Mouse (Mus musculus): ENCODE data around the gene Cux2. TPM values are rescaled to one million over a fixed set of nuclear protein-coding genes. Genes with fewer than 3 reads are reported as not detected.
A peak's percentile ranks its signal among the peaks of the same experiment; 100 is the strongest.

The Cux2 gene
- total and polyA plus RNA-seq, 3 experiments, result 1.4 to 3.5 TPM; not detected in 1

GRCm38 (mm10) chr5:121998281-121998680 lies 51.6 kb downstream of the Cux2 start:
- Histone ChIP-seq H3K4me1 (ENCODE audit: control insufficient read depth in 1 of 2, insufficient read depth in 2 of 2, low read length in 2 of 2) (peaks cover 0 to 9% of the 10 kb centered on the region in 2 experiments; a peak in 2 of 4 replicates), H3K27me3 (ENCODE audit: control insufficient read depth in 1 of 2, insufficient read depth in 2 of 2, low read length in 2 of 2) (no peaks in the 10 kb centered on the region), H3K4me3 (ENCODE audit: control insufficient read depth in 1 of 2, insufficient read depth in 1 of 2, low read depth in 2 of 2, low read length in 2 of 2) (no peak overlapping the region), H3K79me2 (ENCODE audit: control insufficient read depth, insufficient read depth, low read length, poor library complexity) (no peaks in the 10 kb centered on the region), H3K27ac (ENCODE audit: control insufficient read depth, low read depth, low read length) (no peak overlapping the region), H3K9me3 (replicated peaks; ENCODE audit: insufficient read depth, low read length) (no peaks in the 10 kb centered on the region), H3K9ac (ENCODE audit: control insufficient read depth, low read depth, low read length, poor library complexity, severe bottlenecking) (no peak overlapping the region), H3K36me3 (ENCODE audit: control insufficient read depth in 1 of 2, insufficient read depth in 2 of 2, low read length in 2 of 2) (peaks cover 0 to 2% of the 10 kb centered on the region in 2 experiments; a peak in 1 of 4 replicates)
- no peak for DNase-seq (ENCODE audit: low read depth, low spot score)
- TF ChIP-seq SMC3 (IDR thresholded peaks at IDR 0.05; ENCODE audit: low read depth, low read length) (no peak), MAZ (IDR thresholded peaks at IDR 0.05; ENCODE audit: low read depth, low read length) (no peak), EP300 (IDR thresholded peaks at IDR 0.05; ENCODE audit: low read depth in 1 of 2, low read length in 2 of 2) (no peak), GATA1 (IDR thresholded peaks at IDR 0.05; ENCODE audit: low read depth, low read length) (no peak), TCF12 (IDR thresholded peaks at IDR 0.05; ENCODE audit: low read depth, low read length) (no peak), NELFE (IDR thresholded peaks at IDR 0.05; ENCODE audit: low read depth, low read length) (no peak), TAL1 (IDR thresholded peaks at IDR 0.05; ENCODE audit: low read length) (no peak), CTCF (IDR thresholded peaks at IDR 0.05 in 2 of 3, conservative IDR thresholded peaks at IDR 0.05 in 1 of 3; ENCODE audit: control insufficient read depth in 1 of 3, insufficient read depth in 1 of 3, low read depth in 2 of 3, low read length in 3 of 3, poor library complexity in 1 of 3, severe bottlenecking in 1 of 3) (no peak), MYB (IDR thresholded peaks at IDR 0.05; ENCODE audit: low read depth, low read length) (no peak), RCOR1 (IDR thresholded peaks at IDR 0.05; ENCODE audit: low read depth, low read length) (no peak), MYC (IDR thresholded peaks at IDR 0.05; ENCODE audit: low read depth, low read length) (no peak), ZKSCAN1 (IDR thresholded peaks at IDR 0.05; ENCODE audit: low read depth, low read length) (no peak), CHD2 (IDR thresholded peaks at IDR 0.05; ENCODE audit: low read length) (no peak), UBTF (IDR thresholded peaks at IDR 0.05; ENCODE audit: borderline replicate concordance, insufficient read depth, low read depth, low read length) (no peak), ZMIZ1 (IDR thresholded peaks at IDR 0.05; ENCODE audit: low read depth, low read length) (no peak), JUND (IDR thresholded peaks at IDR 0.05; ENCODE audit: low read depth, low read length) (no peak), MAFK (IDR thresholded peaks at IDR 0.05; ENCODE audit: borderline replicate concordance, low read depth, low read length) (no peak)

- peaks cover 0 to 9% of the 10 kb centered on the region in 2 experiments; a peak in 2 of 4 replicates for H3K4me1 ChIP-seq (ENCODE audit: control insufficient read depth in 1 of 2, insufficient read depth in 2 of 2, low read length in 2 of 2)
- H3K27me3 ChIP-seq (ENCODE audit: control insufficient read depth in 1 of 2, insufficient read depth in 2 of 2, low read length in 2 of 2), result no peaks in the 10 kb centered on the region
- H3K79me2 ChIP-seq (ENCODE audit: control insufficient read depth, insufficient read depth, low read length, poor library complexity), result no peaks in the 10 kb centered on the region
- no peaks in the 10 kb centered on the region for H3K9me3 ChIP-seq (replicated peaks; ENCODE audit: insufficient read depth, low read length)
- DNase-seq (ENCODE audit: low read depth, low spot score), result peak; percentile 58
- no peak overlapping the region for H3K4me3 ChIP-seq (ENCODE audit: control insufficient read depth in 1 of 2, insufficient read depth in 1 of 2, low read depth in 2 of 2, low read length in 2 of 2)
- peaks cover 0 to 2% of the 10 kb centered on the region in 2 experiments; a peak in 1 of 4 replicates for H3K36me3 ChIP-seq (ENCODE audit: control insufficient read depth in 1 of 2, insufficient read depth in 2 of 2, low read length in 2 of 2)
- no peak overlapping the region for H3K27ac ChIP-seq (ENCODE audit: control insufficient read depth, low read depth, low read length)
- no peak overlapping the region for H3K9ac ChIP-seq (ENCODE audit: control insufficient read depth, low read depth, low read length, poor library complexity, severe bottlenecking)
- no peak for TF ChIP-seq JUND (IDR thresholded peaks at IDR 0.05; ENCODE audit: low read depth, low read length)
- no peak for TF ChIP-seq POLR2AphosphoS5 (IDR thresholded peaks at IDR 0.05; ENCODE audit: borderline replicate concordance, low read depth, low read length)
- no peak for TF ChIP-seq SIN3A (IDR thresholded peaks at IDR 0.05; ENCODE audit: low read length)
- no peak for TF ChIP-seq UBTF (IDR thresholded peaks at IDR 0.05; ENCODE audit: borderline replicate concordance, insufficient read depth, low read depth, low read length)
- no peak for TF ChIP-seq RAD21 (IDR thresholded peaks at IDR 0.05; ENCODE audit: low read depth, low read length)
- TF ChIP-seq MAFK (IDR thresholded peaks at IDR 0.05; ENCODE audit: borderline replicate concordance, low read depth, low read length), result no peak
- TF ChIP-seq POLR2A (IDR thresholded peaks at IDR 0.05; ENCODE audit: control insufficient read depth in 1 of 2, insufficient read depth in 1 of 2, low read depth in 1 of 2, low read length in 2 of 2, poor library complexity in 1 of 2), result no peak
- TF ChIP-seq SMC3 (IDR thresholded peaks at IDR 0.05; ENCODE audit: low read depth, low read length), result no peak
- TF ChIP-seq TCF12 (IDR thresholded peaks at IDR 0.05; ENCODE audit: low read depth, low read length), result no peak
- TF ChIP-seq CTCF (IDR thresholded peaks at IDR 0.05 in 2 of 3, conservative IDR thresholded peaks at IDR 0.05 in 1 of 3; ENCODE audit: control insufficient read depth in 1 of 3, insufficient read depth in 1 of 3, low read depth in 2 of 3, low read length in 3 of 3, poor library complexity in 1 of 3, severe bottlenecking in 1 of 3), result no peak
These were observed 53.2 kb downstream of the Cux2 start for GRCm38 (mm10) chr5:121996701-121997100.
